In the genomic region with DNA sequence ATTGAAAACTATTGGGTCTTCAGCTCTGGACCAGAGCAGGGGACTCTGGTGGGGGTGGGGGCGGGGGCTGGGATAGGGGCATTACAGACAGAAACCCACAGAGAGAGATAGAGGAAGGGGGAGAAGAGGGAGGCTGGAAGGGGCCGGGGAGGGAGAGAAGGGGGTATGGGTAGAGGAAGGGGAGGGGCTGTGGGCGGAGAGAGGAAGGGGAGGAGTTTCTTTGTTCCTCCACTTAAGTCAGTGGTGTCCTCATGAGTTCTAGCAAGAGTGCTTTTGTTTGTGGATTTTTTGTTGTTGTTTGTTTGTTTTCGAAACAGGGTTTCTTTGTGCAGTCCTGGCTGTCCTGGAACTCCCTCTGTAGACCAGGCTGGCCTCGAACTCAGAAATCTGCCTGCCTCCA, we compare ENCODE assay signal across 8 mouse cellular contexts. TPM values are rescaled to one million over a fixed set of nuclear protein-coding genes. Genes with fewer than 3 reads are reported as not detected.
DNase-seq lines count a peak whose midpoint lies in the region; ATAC-seq lines count a peak whose summit lies in the region.

No protein-coding gene starts in this region.

- peak overlapping the region; percentile 52 for H3K4me2 ChIP-seq in kidney, embryonic 16.5 days (replicated peaks; ENCODE audit: low read depth, low read length)
- H3K4me2 ChIP-seq in forebrain, embryonic 11.5 days (ENCODE audit: low read depth, low read length, severe bottlenecking) = peak overlapping the region; percentile 39
- peak overlapping the region; percentile 36 for H3K4me2 ChIP-seq in limb, embryonic 15.5 days

- 63% methylated on average over 5 of the region's 5 CpGs for WGBS in kidney, embryonic 16.5 days
- WGBS in forebrain, embryonic 11.5 days = 47% methylated on average over 5 of the region's 5 CpGs
- 52% methylated on average over 5 of the region's 5 CpGs for WGBS in limb, embryonic 15.5 days

- H3K36me3 ChIP-seq in kidney, embryonic 16.5 days (ENCODE audit: insufficient read depth, low read length) = no peaks in the 10 kb centered on the region
- H3K36me3 ChIP-seq in forebrain, embryonic 11.5 days (ENCODE audit: control insufficient read depth, insufficient read depth, low read length) = no peaks in the 10 kb centered on the region
- H3K36me3 ChIP-seq in limb, embryonic 15.5 days = no peaks in the 10 kb centered on the region

- no peak overlapping the region for H3K27ac ChIP-seq in kidney, embryonic 16.5 days (ENCODE audit: low read length)
- H3K27ac ChIP-seq in forebrain, embryonic 11.5 days (ENCODE audit: low read depth, low read length) = no peak overlapping the region
- no peak overlapping the region for H3K27ac ChIP-seq in limb, embryonic 15.5 days

- H3K27me3 ChIP-seq in kidney, embryonic 16.5 days (ENCODE audit: insufficient read depth, low read length) = peaks cover 4% of the 10 kb centered on the region
- H3K27me3 ChIP-seq in forebrain, embryonic 11.5 days (ENCODE audit: control insufficient read depth, insufficient read depth, low read length) = no peaks in the 10 kb centered on the region
- H3K27me3 ChIP-seq in limb, embryonic 15.5 days = peaks cover 5% of the 10 kb centered on the region; the same call in 1 of the 2 replicates

- no peak for DNase-seq in kidney, adult 8-10 months
- DNase-seq in forebrain, embryonic 11.5 days (ENCODE audit: low spot score) = no peak
- DNase-seq in neural tube, embryonic 10.5 days (ENCODE audit: extremely low spot score, low spot score) = peak; percentile 24
- DNase-seq in MN1 (ENCODE audit: low spot score) = no peak
- no peak for DNase-seq in cerebellum, adult 9-11 months
- DNase-seq in left cerebral cortex, adult 9 months (ENCODE audit: low spot score in 2 of 2) = no peak

- ATAC-seq in kidney, embryonic 16.5 days (ENCODE audit: low FRiP score, low TSS enrichment) = peak; percentile 37; the same call in 1 of the 2 replicates
- 0 out of 2 replicates have a peak, but pooled peaks have one; percentile 24 for ATAC-seq in forebrain, embryonic 11.5 days (replicated peaks; ENCODE audit: low FRiP score)
- no peak for ATAC-seq in limb, embryonic 15.5 days (ENCODE audit: insufficient number of reproducible peaks, low FRiP score, low TSS enrichment, low read depth)

- H3K9me3 ChIP-seq in kidney, embryonic 16.5 days (ENCODE audit: low read length) = no peaks in the 10 kb centered on the region
- no peaks in the 10 kb centered on the region for H3K9me3 ChIP-seq in forebrain, embryonic 11.5 days (ENCODE audit: control insufficient read depth, low read length)
- no peaks in the 10 kb centered on the region for H3K9me3 ChIP-seq in limb, embryonic 15.5 days

- H3K4me1 ChIP-seq in kidney, embryonic 16.5 days (ENCODE audit: insufficient read depth, low read length) = 0 out of 2 replicates have a peak, but pooled peaks cover 6% of the 10 kb centered on the region
- no peaks in the 10 kb centered on the region; the same call in 1 of the 2 replicates for H3K4me1 ChIP-seq in forebrain, embryonic 11.5 days (replicated peaks; ENCODE audit: control insufficient read depth, insufficient read depth, low read length)
- peaks cover 3% of the 10 kb centered on the region; the same call in 1 of the 2 replicates for H3K4me1 ChIP-seq in limb, embryonic 15.5 days

- peak overlapping the region; percentile 55 for H3K9ac ChIP-seq in kidney, embryonic 16.5 days (replicated peaks; ENCODE audit: low read length)
- H3K9ac ChIP-seq in forebrain, embryonic 11.5 days (ENCODE audit: low read length) = 0 out of 2 replicates have a peak overlapping the region, but pooled peaks have one; percentile 16
- no peak overlapping the region for H3K9ac ChIP-seq in limb, embryonic 15.5 days

- peak overlapping the region; percentile 35 for H3K4me3 ChIP-seq in kidney, embryonic 16.5 days (ENCODE audit: low read length)
- H3K4me3 ChIP-seq in forebrain, embryonic 11.5 days (ENCODE audit: low read depth, low read length) = peak overlapping the region; percentile 19; the same call in 1 of the 2 replicates
- peak overlapping the region; percentile 16 for H3K4me3 ChIP-seq in limb, embryonic 15.5 days

RNA-seq across cellular contexts. Expression of gene Cldn14, which starts 35.1 kb away (rescaled TPM):
- polyA plus RNA-seq in kidney, embryonic 16.5 days (2015; fragmentation: Nextera tagmentation; extraction: Ambion mirVana) = 0.12 and 0.14 TPM in 2 replicates
- not detected in 2 replicates for polyA plus RNA-seq in forebrain, embryonic 11.5 days (2014; fragmentation: Nextera tagmentation; extraction: Ambion mirVana)
- polyA plus RNA-seq in limb, embryonic 15.5 days (2015; fragmentation: Nextera tagmentation; extraction: Ambion mirVana) = not detected in 2 replicates
